Mouse (Mus musculus) megakaryocyte, embryonic 14.5 days (primary cell): ENCODE data around the gene Prok2. TPM values are rescaled to one million over a fixed set of nuclear protein-coding genes. Genes with fewer than 3 reads are reported as not detected.

Experiments
- H3K27me3 ChIP-seq: replicated peaks from 2 replicates; pipeline ENCODE3; 2012; ENCODE audit warnings: inconsistent platforms
- H3K36me3 ChIP-seq: replicated peaks from 2 replicates; pipeline ENCODE3; 2012; ENCODE audit warnings: low read length, inconsistent platforms, mixed read lengths
- H3K4me1 ChIP-seq: 2 replicates; pipeline ENCODE4 v1.6.1; 2012; ENCODE audit warnings: inconsistent platforms
- H3K4me3 ChIP-seq: replicated peaks from 2 replicates; pipeline ENCODE3; 2012; ENCODE audit warnings: moderate library complexity, mild to moderate bottlenecking, inconsistent platforms
- H3K9me3 ChIP-seq: 2 replicates; pipeline ENCODE4 v1.6.1; 2012; ENCODE audit warnings: inconsistent platforms
- FLI1 ChIP-seq: IDR thresholded peaks from 2 replicates; pipeline ENCODE4 v1.6.1; 2012; ENCODE audit warnings: low read length, inconsistent platforms, mixed read lengths
- GATA1 ChIP-seq: IDR thresholded peaks from 3 replicates; pipeline ENCODE4 v1.6.1; 2012; ENCODE audit warnings: mixed read lengths, low read length, inconsistent platforms, borderline replicate concordance
- polyA plus RNA-seq: library from polyadenylated mRNA; stranded (reverse); fragments of >175 nt; gene quantifications from 2 replicates; pipeline ENCODE4 v1.2.3, GENCODE M21; 2012; ENCODE audit warnings: low replicate concordance; ENCODE audit not compliant: insufficient read depth

The Prok2 gene
- polyA plus RNA-seq, 1 experiment: 0.46 TPM

GRCm38 (mm10) chr6:99732673-99733072 lies 6.5 kb upstream of the Prok2 start:
- peaks cover 8% of the 10 kb centered on the region for H3K4me1 ChIP-seq

GRCm38 (mm10) chr6:99731926-99732325 lies 5.7 kb upstream of the Prok2 start:
- H3K4me3 ChIP-seq: no peak overlapping the region
- peaks cover 8% of the 10 kb centered on the region for H3K4me1 ChIP-seq
- no peaks in the 10 kb centered on the region for H3K36me3 ChIP-seq
- no peaks in the 10 kb centered on the region; the same call in 1 of the 2 replicates for H3K9me3 ChIP-seq
- no peak for TF ChIP-seq FLI1
- TF ChIP-seq GATA1: no peak
- peaks cover 36% of the 10 kb centered on the region for H3K27me3 ChIP-seq

More at GRCm38 (mm10) chr6:99732673-99733072, 6.5 kb upstream of the Prok2 start:
- Histone ChIP-seq H3K27me3 (peaks cover 31% of the 10 kb centered on the region), H3K9me3 (no peaks in the 10 kb centered on the region; the same call in 1 of the 2 replicates), H3K4me3 (no peak overlapping the region), H3K36me3 (no peaks in the 10 kb centered on the region)
- TF ChIP-seq GATA1 (no peak), FLI1 (no peak)

- no peaks in the 10 kb centered on the region; the same call in 1 of the 2 replicates for H3K9me3 ChIP-seq
- peaks cover 54% of the 10 kb centered on the region for H3K27me3 ChIP-seq
- no peaks in the 10 kb centered on the region for H3K36me3 ChIP-seq
- no peak for TF ChIP-seq GATA1
- no peak for TF ChIP-seq FLI1
- H3K4me1 ChIP-seq: peaks cover 20% of the 10 kb centered on the region
- H3K4me3 ChIP-seq: no peak overlapping the region
Observed at GRCm38 (mm10) chr6:99729853-99730252, 3.7 kb upstream of the Prok2 start.

- no peaks in the 10 kb centered on the region for H3K9me3 ChIP-seq
- H3K27me3 ChIP-seq: peaks cover 55% of the 10 kb centered on the region
- no peaks in the 10 kb centered on the region for H3K36me3 ChIP-seq
- H3K4me3 ChIP-seq: peak overlapping the region; percentile 82
- TF ChIP-seq FLI1 (no peak), GATA1 (no peak)
- H3K4me1 ChIP-seq: peaks cover 25% of the 10 kb centered on the region
Observed at GRCm38 (mm10) chr6:99726576-99727303, 548 bp upstream of the Prok2 start.

GRCm38 (mm10) chr6:99722390-99722789 lies 3.8 kb downstream of the Prok2 start:
- H3K4me1 ChIP-seq: peaks cover 29% of the 10 kb centered on the region
- no peaks in the 10 kb centered on the region for H3K9me3 ChIP-seq
- peaks cover 40% of the 10 kb centered on the region for H3K27me3 ChIP-seq
- TF ChIP-seq GATA1 (no peak), FLI1 (no peak)
- no peaks in the 10 kb centered on the region for H3K36me3 ChIP-seq
- H3K4me3 ChIP-seq: no peak overlapping the region

- H3K36me3 ChIP-seq: no peaks in the 10 kb centered on the region
- H3K4me1 ChIP-seq: peaks cover 20% of the 10 kb centered on the region
- H3K9me3 ChIP-seq: no peaks in the 10 kb centered on the region
- H3K27me3 ChIP-seq: peaks cover 28% of the 10 kb centered on the region
- H3K4me3 ChIP-seq: no peak overlapping the region
- TF ChIP-seq GATA1: no peak
- no peak for TF ChIP-seq FLI1
Observed at GRCm38 (mm10) chr6:99721032-99721431, 5.2 kb downstream of the Prok2 start.

GRCm38 (mm10) chr6:99715913-99716312 lies 10.3 kb downstream of the Prok2 start:
- Histone ChIP-seq H3K4me3 (no peak overlapping the region), H3K4me1 (peaks cover 8% of the 10 kb centered on the region), H3K9me3 (no peaks in the 10 kb centered on the region), H3K36me3 (no peaks in the 10 kb centered on the region), H3K27me3 (peaks cover 31% of the 10 kb centered on the region)
- TF ChIP-seq GATA1: no peak
- TF ChIP-seq FLI1: no peak

GRCm38 (mm10) chr6:99715191-99715590 lies 11.0 kb downstream of the Prok2 start:
- H3K9me3 ChIP-seq: no peaks in the 10 kb centered on the region
- peaks cover under 1% of the 10 kb centered on the region; the same call in 1 of the 2 replicates for H3K4me1 ChIP-seq
- TF ChIP-seq FLI1 (no peak), GATA1 (no peak)
- no peak overlapping the region for H3K4me3 ChIP-seq
- H3K27me3 ChIP-seq: peaks cover 32% of the 10 kb centered on the region
- H3K36me3 ChIP-seq: no peaks in the 10 kb centered on the region

GRCm38 (mm10) chr6:99713256-99713655 lies 12.9 kb downstream of the Prok2 start:
- H3K9me3 ChIP-seq: no peaks in the 10 kb centered on the region
- no peaks in the 10 kb centered on the region for H3K36me3 ChIP-seq
- peaks cover 36% of the 10 kb centered on the region for H3K27me3 ChIP-seq
- no peak overlapping the region for H3K4me3 ChIP-seq
- TF ChIP-seq FLI1 (no peak), GATA1 (no peak)
- H3K4me1 ChIP-seq: no peaks in the 10 kb centered on the region

GRCm38 (mm10) chr6:99711576-99712101 lies 14.6 kb downstream of the Prok2 start:
- Histone ChIP-seq H3K36me3 (no peaks in the 10 kb centered on the region), H3K27me3 (peaks cover 41% of the 10 kb centered on the region), H3K4me3 (no peak overlapping the region), H3K9me3 (no peaks in the 10 kb centered on the region), H3K4me1 (no peaks in the 10 kb centered on the region)
- TF ChIP-seq FLI1 (no peak), GATA1 (no peak)
